Mouse (Mus musculus) Muller cell, postnatal 12 days (primary cell): ENCODE data around the gene Prkar1b.
A peak's percentile ranks its signal among the peaks of the same experiment; 100 is the strongest.

Experiments used
- DNase-seq: peaks from one replicate; pipeline ENCODE4 v3.0.0-alpha.2; 2015; ENCODE audit errors: inconsistent ontology term

Gene Prkar1b

GRCm38 (mm10) chr5:139110140-139110855 lies 39.5 kb downstream of the Prkar1b start:
- DNase-seq, result no peak

- DNase-seq, result no peak
These were observed 42.0 kb downstream of the Prkar1b start for GRCm38 (mm10) chr5:139107815-139108214.

- DNase-seq, result no peak
These were observed 48.0 kb downstream of the Prkar1b start for GRCm38 (mm10) chr5:139101783-139102182.

GRCm38 (mm10) chr5:139098991-139099972 lies 50.5 kb downstream of the Prkar1b start:
- DNase-seq, result peak; percentile 56

- DNase-seq, result no peak
These were observed 54.3 kb downstream of the Prkar1b start for GRCm38 (mm10) chr5:139095297-139096110.

GRCm38 (mm10) chr5:139093534-139093933 lies 56.3 kb downstream of the Prkar1b start:
- DNase-seq, result no peak

GRCm38 (mm10) chr5:139091713-139092112 lies 58.1 kb downstream of the Prkar1b start:
- no peak for DNase-seq

- no peak for DNase-seq
These were observed 59.6 kb downstream of the Prkar1b start for GRCm38 (mm10) chr5:139090162-139090561.

GRCm38 (mm10) chr5:139088173-139088572 lies 61.6 kb downstream of the Prkar1b start:
- DNase-seq, result no peak

GRCm38 (mm10) chr5:139084831-139085519 lies 64.8 kb downstream of the Prkar1b start:
- peak; percentile 69 for DNase-seq

GRCm38 (mm10) chr5:139084302-139084701 lies 65.5 kb downstream of the Prkar1b start:
- peak; percentile 83 for DNase-seq

GRCm38 (mm10) chr5:139083841-139084240 lies 66.0 kb downstream of the Prkar1b start:
- DNase-seq, result no peak

GRCm38 (mm10) chr5:139081370-139081769 lies 68.4 kb downstream of the Prkar1b start:
- DNase-seq, result no peak

GRCm38 (mm10) chr5:139078156-139078462 lies 71.7 kb downstream of the Prkar1b start:
- DNase-seq, result no peak

- DNase-seq, result peak; percentile 53
These were observed 72.3 kb downstream of the Prkar1b start for GRCm38 (mm10) chr5:139077311-139078155.

GRCm38 (mm10) chr5:139076450-139076849 lies 73.4 kb downstream of the Prkar1b start:
- DNase-seq, result no peak

- DNase-seq, result peak; percentile 75
These were observed 74.0 kb downstream of the Prkar1b start for GRCm38 (mm10) chr5:139075791-139076190.

GRCm38 (mm10) chr5:139075125-139075524 lies 74.7 kb downstream of the Prkar1b start:
- DNase-seq, result peak; percentile 47

- no peak for DNase-seq
These were observed 75.8 kb downstream of the Prkar1b start for GRCm38 (mm10) chr5:139073977-139074376.

- DNase-seq, result no peak
These were observed 76.9 kb downstream of the Prkar1b start for GRCm38 (mm10) chr5:139072866-139073265.
